Comparison of ENCODE assay signal across 15 mouse cellular contexts in the genomic region with DNA sequence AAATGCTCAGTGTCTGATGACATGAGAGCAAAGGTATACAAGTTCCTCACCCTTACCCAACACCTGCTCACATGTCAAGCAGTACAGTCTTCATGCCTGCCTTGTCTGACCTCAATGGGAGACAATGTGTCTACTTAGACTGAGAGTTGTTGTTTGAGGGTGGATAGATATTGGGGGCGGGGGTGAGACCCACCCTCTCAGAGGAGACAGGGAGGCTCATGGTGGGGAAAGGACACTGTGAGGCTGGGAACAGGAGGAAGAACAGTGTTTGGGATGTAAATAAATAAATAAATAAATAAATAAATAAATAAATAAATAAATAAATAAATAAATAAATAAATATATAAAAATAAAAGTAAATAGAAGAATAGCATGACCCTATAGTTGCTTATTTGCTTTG.
"Had no signal": no experiment of that assay in that cellular context is flagged by ENCODE, and none has a peak within 500 bp of the region (broad histone marks: within the 10 kb centered on the region; RNA-seq: fewer than 3 reads in every experiment).

No protein-coding gene starts in this region.

- H3K4me2 ChIP-seq: neural tube, embryonic 15.5 days; stomach, embryonic 15.5 days had no signal

- H3K36me3 ChIP-seq: neural tube, embryonic 15.5 days; stomach, embryonic 15.5 days had no signal

- H3K9ac ChIP-seq: neural tube, embryonic 15.5 days; stomach, embryonic 15.5 days had no signal

- H3K4me3 ChIP-seq: neural tube, embryonic 15.5 days; stomach, embryonic 15.5 days had no signal

- DNase-seq: retina, postnatal 1 day; right cerebral cortex, adult 18-20 months; right cerebral cortex, postnatal 14 days; right cerebral cortex, postnatal 25 days; right cerebral cortex, postnatal 4 days; spleen, adult 18-20 months; thymus, adult 18-20 months; thymus, adult 2 months; thymus, postnatal 14 days; thymus, postnatal 25 days; thymus, postnatal 36 days; thymus, postnatal 4 days had no signal

- H3K4me1 ChIP-seq: neural tube, embryonic 15.5 days; stomach, embryonic 15.5 days had no signal

- H3K27ac ChIP-seq: neural tube, embryonic 15.5 days; stomach, embryonic 15.5 days; stomach, postnatal 0 days had no signal

- H3K27me3 ChIP-seq: neural tube, embryonic 15.5 days; stomach, embryonic 15.5 days had no signal

- H3K9me3 ChIP-seq: neural tube, embryonic 15.5 days; stomach, embryonic 15.5 days had no signal
